Mouse (Mus musculus): ENCODE measurements around the gene Yap1.

DNA sequence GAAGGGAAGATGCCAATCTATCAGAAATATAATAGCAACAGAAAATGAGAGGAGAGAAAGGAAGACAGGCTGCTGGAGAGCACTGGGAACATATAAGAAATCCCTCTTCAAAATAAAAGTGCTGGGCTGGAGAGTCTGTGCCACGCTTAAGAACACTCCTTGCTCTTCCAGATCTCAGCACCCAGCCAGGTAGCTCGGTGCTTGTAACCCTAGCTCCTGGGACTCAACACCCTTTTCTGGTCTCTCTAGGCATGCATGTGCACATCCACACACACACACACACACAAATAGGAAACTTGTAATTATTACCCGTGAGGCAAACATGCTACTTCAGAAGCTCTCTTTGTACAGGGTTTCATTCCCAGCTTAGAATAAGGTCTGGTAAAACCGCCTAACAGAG, 30.7 kb upstream of the Yap1 start:
- TF ChIP-seq CTCF (IDR thresholded peaks at IDR 0.05; ENCODE audit: low read depth, low read length) (no peak), GATA1 (IDR thresholded peaks at IDR 0.05; ENCODE audit: borderline replicate concordance, low read length) (no peak)
